Mouse (Mus musculus): ENCODE data around the gene Tusc2. TPM values are rescaled to one million over a fixed set of nuclear protein-coding genes. Genes with fewer than 3 reads are reported as not detected.

The Tusc2 gene
- polyA plus RNA-seq, 1 experiment = 50.6 TPM

DNA sequence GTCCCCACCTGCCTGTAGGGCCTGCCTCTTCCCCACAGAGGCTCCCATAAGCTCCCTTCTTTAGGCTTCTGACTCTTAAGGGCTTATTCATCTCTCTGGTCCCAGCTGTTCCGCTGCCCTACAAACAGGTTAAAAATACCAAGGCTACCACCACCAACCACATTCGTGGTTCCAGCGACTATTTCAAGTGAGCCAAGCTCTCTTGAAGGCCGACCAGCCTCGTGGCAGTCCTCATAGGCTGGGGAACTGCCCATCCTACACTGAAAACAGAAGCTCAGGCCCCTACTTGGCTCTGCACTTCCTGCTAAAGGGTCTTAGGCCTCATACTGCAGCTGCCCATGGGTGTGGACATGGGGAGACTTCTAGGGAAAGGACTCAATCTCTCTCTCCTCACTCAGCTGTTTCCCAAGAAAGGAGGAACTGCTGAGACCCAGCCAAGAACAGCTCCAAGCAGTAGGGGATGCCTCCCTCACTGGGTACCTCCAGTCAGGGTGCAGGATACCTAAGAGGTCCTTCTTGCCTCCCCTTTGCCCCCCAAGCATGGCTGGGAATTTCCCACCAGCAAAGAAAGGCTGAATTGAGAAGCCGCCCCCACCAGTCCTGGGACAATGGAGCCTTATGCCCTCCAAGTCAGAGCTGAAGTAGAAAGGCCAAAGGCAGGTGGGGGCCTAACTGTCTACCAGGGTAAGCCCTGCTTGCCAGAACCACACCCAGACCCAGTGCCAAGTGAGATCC lies 48.6 kb downstream of the Tusc2 start:
- no peak for DNase-seq (ENCODE audit: low spot score)

DNA sequence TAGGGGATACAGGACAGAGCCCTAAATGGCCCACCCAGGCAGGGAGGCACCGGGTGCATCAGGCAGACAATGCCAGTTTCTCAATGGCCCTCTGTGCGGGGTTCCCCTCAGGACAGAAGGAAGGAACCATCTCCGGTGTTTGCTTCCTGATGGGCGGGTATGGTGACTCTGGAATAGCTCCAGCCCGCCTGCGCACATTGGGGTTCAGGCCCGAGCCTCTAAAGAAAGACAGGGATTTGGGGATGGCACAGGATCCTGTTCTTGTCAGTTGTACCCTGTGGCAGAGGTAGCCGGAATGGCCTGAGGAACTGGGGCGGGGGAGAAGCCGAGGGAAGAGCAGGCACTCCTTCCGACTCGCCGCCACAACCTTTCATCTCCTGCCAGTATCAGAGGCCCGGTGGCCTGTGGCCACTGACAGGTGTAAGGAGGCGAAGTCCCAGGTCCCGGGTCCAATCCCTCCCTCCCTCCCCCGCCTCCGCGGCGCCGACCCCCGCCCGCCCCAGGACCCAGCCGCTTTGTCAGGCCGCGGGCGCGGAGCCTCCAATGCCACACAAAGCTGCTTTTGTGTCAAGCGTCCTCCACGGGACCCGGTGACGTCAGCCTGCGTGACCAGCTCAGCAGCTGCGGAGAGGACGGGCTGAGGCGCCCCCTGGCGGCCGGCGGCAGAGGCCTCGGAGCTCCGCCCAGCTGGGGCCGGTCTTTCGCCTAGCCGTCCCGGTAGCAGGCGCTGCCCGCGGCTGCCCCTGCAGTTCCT lies 49.3 kb downstream of the Tusc2 start:
- DNase-seq (ENCODE audit: low spot score) = peak; percentile 98

- DNase-seq (ENCODE audit: low spot score) = no peak
Measured at GRCm38 (mm10) chr9:107612945-107613569, 50.0 kb downstream of the Tusc2 start.

GRCm38 (mm10) chr9:107615035-107615434 lies 52.0 kb downstream of the Tusc2 start:
- no peak for DNase-seq (ENCODE audit: low spot score)

Other genes starting within 250 kb of the Tusc2 start
- gene Hemk1, start 224.9 kb upstream of the Tusc2 start, polyA plus RNA-seq (2012; rRNA removed) = 19.7 and 20.0 TPM in 2 replicates
- gene 6430571L13Rik, start 222.7 kb upstream of the Tusc2 start, polyA plus RNA-seq (2012; rRNA removed) = 1.7 and 1.9 TPM in 2 replicates
- 0.46 and 0.84 TPM in 2 replicates for gene Cacna2d2, start 163.6 kb upstream of the Tusc2 start, polyA plus RNA-seq (2012; rRNA removed)
- gene Tmem115, start 29.3 kb upstream of the Tusc2 start, polyA plus RNA-seq (2012; rRNA removed) = 33.6 and 34.0 TPM in 2 replicates
- gene Cyb561d2, start 21.1 kb upstream of the Tusc2 start, polyA plus RNA-seq (2012; rRNA removed) = 15.2 and 19.4 TPM in 2 replicates
- 26.6 and 35.2 TPM in 2 replicates for gene Nprl2, start 21.0 kb upstream of the Tusc2 start, polyA plus RNA-seq (2012; rRNA removed)
- 0.56 and 0.78 TPM in 2 replicates for gene Zmynd10, start 16.0 kb upstream of the Tusc2 start, polyA plus RNA-seq (2012; rRNA removed)
- 41.5 and 58.9 TPM in 2 replicates for gene Rassf1, start 11.7 kb upstream of the Tusc2 start, polyA plus RNA-seq (2012; rRNA removed)
- 24.0 and 35.6 TPM in 2 replicates for gene Hyal2, start 4.7 kb downstream of the Tusc2 start, polyA plus RNA-seq (2012; rRNA removed)
- 16.8 and 24.9 TPM in 2 replicates for gene Hyal1, start 13.7 kb downstream of the Tusc2 start, polyA plus RNA-seq (2012; rRNA removed)
- gene Naa80, start 15.6 kb downstream of the Tusc2 start, polyA plus RNA-seq (2012; rRNA removed) = 24.6 and 37.3 TPM in 2 replicates
- 0.50 and 0.52 TPM in 2 replicates for gene Hyal3, start 17.6 kb downstream of the Tusc2 start, polyA plus RNA-seq (2012; rRNA removed)
- gene Ifrd2, start 24.4 kb downstream of the Tusc2 start, polyA plus RNA-seq (2012; rRNA removed) = 31.3 and 36.0 TPM in 2 replicates
- gene Sema3b, start 46.0 kb downstream of the Tusc2 start, polyA plus RNA-seq (2012; rRNA removed) = 57.1 and 71.0 TPM in 2 replicates
- 449 and 465 TPM in 2 replicates for gene Gnai2, start 72.1 kb downstream of the Tusc2 start, polyA plus RNA-seq (2012; rRNA removed)
- 0.44 and 0.45 TPM in 2 replicates for gene Slc38a3, start 106.3 kb downstream of the Tusc2 start, polyA plus RNA-seq (2012; rRNA removed)
- 0.06 TPM in 1 of 2 replicates, not detected in the other for gene Gnat1, start 116.5 kb downstream of the Tusc2 start, polyA plus RNA-seq (2012; rRNA removed)
- gene Sema3f, start 147.2 kb downstream of the Tusc2 start, polyA plus RNA-seq (2012; rRNA removed) = 110 and 111 TPM in 2 replicates
- gene Rbm5, start 207.7 kb downstream of the Tusc2 start, polyA plus RNA-seq (2012; rRNA removed) = 105 and 116 TPM in 2 replicates